Mouse (Mus musculus) urinary bladder, postnatal 14 days (tissue): ENCODE measurements around the gene Cdpf1.
A peak's percentile ranks its signal among the peaks of the same experiment; 100 is the strongest.
"Not testable (repeated sequence)": the region's sequence is repeated elsewhere in the genome, so short reads cannot be mapped to it uniquely, and the experiment has no call there.

Source experiments
- DNase-seq: peaks from one replicate; pipeline ENCODE4 v3.0.0; 2021; ENCODE audit warnings: low spot score

The Cdpf1 gene

DNA sequence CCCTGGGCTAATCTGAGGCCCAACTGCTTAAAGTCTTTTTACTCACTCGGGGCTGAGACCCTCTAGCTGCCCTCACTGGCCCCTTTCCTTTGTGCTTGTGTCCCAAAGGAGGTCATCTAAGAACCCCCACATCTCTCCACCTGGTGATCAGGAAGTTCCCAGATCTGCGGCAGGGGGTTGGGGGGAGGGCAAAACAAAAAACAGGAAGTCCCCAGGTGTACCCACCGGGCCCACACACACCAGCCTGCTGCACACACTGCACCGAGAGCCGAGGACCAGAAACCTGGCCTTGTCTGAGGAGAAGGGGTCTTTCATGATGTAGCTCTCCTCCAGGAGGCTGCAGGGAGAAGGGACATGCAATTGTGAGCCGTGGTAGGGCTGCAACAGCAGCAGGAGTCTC is 3.5 kb downstream of the Cdpf1 start:
- DNase-seq = no peak

DNA sequence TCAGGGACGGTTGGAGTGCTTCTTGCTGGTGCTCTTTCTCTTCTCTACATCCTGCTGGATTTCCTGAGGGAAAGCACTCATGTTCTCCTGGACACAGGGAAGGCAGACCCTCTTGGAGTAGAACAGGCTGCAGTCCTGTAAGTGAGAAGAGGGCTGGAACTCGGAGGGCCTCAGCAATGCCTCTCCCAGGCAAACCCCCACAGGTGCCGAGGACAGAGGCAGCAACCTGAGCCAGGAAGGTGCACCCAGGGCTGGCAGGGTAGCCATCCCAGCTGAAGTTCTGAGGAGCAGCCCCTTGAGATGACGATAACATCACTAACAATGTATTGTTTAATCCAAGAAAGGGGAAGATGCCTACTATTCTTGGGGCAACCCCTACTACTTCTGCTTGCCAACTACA is 4.1 kb downstream of the Cdpf1 start:
- no peak for DNase-seq

DNA sequence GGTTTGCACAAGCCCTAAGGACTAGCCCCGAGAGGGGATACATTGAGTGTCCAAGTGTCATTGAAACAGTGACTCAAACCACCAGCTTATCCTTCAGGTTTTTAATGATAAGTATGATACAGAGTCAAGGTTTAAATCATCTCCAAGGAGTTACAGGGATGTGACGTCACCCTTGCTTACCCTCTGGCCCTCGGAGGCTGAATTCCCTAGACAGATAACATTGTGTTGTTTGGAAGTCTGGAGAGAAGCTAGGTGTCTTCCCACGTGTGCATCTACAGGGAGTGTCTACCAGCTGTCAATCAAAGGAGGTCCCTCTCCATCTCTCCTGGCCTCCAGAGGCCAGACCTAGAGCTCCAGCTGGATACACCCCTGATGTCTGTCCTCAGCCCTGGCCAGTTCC is 4.6 kb downstream of the Cdpf1 start:
- DNase-seq = no peak

DNA sequence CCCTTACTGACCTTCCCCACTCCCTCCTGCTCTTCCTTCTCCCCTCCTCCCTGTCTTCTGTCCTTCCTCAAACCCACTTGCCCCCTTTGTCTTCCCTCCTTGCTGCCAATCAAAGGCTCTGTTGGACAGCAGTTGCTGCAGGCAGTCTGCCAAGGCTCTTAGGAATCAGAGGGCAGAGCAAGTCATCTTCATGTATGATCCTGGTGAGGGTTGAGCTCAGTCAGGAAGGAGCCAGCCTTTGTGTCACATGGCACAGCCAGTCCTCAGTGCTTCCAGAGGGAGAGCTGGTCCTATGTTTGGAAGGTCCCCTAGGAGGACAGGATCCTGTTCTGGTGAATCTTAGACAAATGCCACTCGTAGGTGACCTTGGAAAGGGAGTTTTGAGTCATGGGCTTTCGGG is 8.6 kb downstream of the Cdpf1 start:
- DNase-seq = no peak

DNA sequence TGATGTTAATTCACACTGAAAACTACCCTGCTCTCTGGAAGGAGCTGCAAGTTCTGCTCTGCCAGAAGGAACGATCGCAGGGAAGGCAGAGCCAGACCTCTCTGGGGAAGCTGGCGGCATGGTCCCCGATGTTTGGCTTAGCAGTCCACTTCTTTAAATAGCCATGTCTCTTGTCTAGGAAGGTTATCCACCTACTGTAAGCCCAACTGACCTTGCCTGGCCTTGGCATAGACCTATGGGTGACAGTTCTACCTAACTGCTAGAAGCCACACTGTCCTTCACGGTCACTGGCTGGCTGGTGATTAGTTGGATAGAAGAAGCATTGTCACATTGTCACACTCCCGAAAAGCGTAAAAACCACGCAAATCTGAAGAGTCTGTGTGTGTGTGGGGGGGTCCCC is 12.8 kb downstream of the Cdpf1 start:
- no peak for DNase-seq

DNA sequence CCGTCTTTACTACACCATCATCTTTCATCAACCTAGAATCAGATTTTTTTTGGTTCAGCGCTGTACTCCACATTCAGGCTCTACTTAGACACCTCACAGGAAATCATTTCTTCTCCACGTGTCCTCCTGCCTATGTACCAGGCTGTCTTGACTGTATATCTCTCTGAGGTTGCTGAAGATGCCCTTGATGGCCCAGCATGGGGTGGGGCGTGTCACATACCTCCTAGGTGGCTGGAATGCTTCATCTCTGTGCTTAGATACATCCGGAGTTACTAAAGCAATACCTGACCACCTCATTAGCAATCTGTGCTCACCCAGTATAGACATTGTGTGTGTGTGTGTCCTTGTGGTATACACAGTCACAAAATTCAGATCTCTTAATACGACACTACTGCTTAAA is 16.0 kb downstream of the Cdpf1 start:
- DNase-seq = no peak

DNA sequence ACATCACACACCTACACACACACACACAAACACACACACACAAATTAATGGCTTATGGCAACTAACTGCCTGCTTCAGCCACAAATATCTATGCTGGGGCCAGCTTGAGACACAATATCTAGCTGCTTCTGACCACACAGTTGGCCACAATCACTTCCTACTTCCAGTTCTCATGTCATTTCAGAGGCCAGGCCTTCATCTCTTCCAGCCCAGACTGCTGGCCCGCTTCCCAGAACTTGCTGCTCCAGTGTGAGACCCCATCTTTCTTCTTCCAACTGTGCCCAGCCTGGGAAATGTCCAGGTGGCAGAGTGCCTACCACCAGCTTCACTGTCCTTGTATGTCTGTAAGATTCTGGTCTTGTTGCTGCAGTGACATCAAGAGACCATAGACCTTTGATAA is 18.7 kb downstream of the Cdpf1 start:
- DNase-seq = peak; percentile 24

DNA sequence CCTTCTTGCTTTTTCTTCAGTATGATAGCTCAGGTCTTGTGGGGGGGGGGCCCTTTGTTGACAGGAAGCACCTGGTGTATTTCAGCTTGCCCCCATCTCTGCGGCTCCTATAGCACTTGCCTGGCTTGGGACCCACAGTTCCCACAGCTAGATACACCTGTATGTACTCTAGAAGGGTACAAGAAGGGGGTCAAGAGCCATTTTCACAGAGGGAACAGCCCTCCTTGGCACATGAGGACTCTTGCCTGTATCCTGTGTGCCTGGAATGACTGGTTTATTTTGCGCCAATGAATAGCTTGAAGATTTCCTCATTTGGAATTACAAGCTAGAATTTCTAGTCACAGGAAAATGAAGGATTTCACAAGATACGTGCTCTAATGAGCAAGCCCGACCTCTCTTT is 20.0 kb downstream of the Cdpf1 start:
- no peak for DNase-seq

DNA sequence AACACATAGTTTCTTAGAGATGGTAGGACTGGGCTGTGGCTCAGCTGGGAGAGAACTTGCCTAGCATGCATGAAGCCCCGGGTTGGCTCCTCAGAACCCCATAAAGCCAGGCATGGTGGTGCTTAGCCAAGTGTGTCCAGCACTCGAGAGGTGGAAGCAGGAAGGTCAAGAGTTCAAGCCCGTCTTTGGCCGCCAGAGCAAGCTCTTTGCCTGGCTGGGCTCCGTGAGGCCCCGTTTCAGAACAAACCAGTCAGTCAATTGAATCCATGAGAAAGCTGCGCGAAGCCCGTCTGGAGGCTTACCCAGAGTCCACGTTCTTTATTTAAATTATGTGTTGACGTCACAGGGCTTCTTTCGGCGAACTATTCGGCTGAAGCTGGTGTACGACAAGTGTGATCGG is 22.9 kb downstream of the Cdpf1 start:
- DNase-seq = no peak

DNA sequence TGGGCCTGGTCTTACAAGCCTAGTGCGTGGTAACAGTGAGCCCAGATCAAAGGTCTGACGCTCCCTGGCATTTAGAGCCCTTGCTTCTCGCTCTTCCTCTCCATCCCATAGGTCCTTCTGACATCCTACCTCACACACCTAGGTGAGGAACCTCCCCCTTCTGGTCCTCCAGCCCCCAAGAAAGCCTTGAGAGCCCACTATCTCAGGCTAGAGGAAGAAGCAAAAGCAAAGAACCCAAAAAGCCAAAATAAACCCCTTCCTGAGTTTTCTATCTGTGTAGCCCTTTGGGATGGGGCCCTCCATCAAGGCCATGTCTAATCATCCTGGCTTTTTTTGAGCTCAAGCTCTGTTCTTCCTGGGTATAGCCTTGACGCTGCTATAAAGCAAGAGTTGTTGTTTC is 23.4 kb downstream of the Cdpf1 start:
- DNase-seq = no peak

DNA sequence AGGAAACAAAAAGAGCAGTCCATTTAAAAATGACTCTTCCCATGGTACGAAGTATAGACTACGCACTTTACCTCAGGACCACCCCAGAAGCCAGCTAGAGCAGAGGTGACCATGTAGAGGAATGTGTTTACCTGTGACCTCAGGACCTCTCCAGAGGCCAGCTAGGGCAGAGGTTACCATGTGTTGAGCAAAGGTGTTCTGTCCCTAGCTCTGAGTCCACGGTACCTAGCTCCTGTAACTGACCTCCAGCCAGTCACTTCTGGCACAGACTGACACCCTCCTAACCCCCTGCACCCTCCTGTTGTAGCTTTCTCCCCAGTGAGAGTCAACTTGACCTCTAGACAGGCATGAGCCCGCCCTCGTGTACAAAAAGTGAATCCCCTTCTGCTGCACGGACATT is 24.0 kb downstream of the Cdpf1 start:
- no peak for DNase-seq

DNA sequence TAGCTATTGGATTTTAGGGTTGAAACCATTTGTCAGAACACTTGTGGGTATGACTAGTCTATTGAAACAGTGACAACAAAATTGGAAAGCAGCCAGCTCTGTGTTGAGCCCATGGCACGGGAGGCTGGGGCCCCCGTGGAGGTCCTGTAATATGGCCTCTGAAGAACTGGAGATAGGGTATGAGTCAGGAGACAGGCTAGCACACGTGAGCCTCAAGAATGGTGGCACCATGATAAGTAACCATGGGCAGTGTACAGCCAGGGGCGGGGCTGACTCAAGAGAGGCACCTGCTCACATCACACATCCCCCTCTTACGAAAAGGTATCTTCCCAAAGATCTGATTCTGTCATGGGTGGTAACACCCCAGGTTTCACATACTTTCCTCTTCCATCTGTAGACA is 24.8 kb downstream of the Cdpf1 start:
- peak; percentile 23 for DNase-seq

DNA sequence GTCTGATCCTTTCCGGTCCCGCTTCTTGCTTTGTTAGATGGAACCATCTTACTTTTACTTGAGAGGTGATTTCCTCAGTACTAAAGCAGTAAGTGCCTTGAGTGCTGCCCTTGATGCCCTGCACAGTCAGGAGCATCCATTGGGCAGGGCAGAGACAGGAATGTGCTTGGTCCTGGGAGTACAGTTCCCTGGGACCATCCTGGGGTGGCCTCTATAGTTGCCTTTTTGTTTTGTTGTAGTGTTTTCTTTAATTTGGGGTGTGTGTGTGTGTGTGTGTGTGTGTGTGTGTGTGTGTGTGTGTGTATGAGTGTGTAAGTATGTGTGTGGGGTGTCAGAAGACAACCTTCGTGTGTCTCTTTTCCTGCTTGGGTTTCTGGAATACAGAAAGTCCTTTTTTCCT is 27.2 kb downstream of the Cdpf1 start:
- DNase-seq = no peak

DNA sequence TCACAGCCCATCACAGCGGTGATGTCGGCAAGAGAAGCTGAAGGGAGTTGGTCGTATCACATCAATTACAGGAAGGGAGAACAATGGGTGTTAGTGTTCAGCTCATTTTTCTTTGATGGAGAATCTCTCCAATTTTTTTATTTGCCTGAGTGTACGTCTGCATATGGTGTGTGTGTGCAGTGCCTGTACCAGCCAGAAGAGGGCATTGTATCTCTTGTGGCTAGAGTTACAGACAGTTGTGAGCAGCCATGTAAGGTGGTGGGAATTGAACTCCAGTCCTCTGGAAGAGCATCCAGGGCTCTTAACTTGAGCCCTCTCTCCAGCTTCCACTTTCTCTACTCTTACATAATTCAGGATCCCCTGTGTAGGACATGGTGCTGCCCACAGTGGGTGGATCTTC is 28.4 kb downstream of the Cdpf1 start:
- no peak for DNase-seq

DNA sequence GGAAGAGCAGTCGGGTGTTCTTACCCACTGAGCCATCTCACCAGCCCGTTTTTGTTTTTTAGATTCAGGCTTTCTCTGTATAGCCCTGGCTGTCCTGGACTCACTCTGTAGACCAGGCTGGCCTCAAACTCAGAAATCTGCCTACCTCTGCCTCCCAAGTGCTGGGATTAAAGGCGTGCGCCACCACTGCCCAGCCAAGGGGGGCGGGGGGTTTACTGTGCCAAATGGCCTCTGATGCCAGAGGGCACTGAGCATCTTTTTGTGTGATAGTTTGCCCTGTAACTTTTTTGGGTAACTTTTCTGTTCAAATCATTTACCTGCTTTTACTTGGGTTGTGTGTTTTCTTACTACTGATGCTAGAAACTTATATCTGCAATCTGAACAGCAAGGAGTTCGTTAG is 32.6 kb downstream of the Cdpf1 start:
- not testable (repeated sequence) for DNase-seq

DNA sequence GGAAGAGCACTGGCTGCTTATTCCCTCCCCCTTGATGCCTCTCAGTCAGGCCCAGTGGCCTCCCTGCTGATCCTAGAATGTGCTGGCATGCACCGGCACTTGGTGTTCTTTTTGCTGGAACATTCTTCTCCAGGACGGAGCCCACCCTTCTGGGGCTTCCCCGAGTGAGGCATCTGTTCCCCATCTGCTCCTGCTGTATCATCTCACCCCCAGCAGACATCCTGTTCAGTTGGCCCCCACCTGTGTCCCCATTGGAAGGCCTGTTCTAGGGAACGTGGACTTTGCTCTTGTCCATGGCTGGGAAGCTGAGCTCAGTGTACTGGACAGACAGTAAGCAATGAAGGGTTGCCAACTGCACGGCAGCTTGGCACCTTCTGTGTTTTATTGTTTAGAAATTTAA is 34.7 kb downstream of the Cdpf1 start:
- DNase-seq = no peak

DNA sequence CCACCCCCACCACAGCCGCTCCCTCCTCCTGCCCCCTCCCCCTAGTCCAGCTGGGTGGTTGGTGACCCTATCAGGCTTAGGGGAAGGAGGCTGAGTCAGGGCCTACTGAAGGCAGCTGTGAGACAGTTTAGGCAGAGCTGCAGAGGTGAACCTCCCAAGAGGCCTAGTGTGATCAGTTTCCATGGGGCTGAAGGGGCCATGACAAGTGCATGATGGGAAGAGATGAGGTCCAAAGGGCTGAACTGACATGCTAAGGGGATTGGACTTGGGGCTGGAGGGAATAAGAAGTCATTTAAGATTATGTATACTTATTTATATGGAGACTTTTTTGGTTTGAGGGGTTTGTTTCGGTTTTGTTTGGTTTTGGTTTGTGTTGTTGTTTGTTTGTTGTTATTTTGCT is 35.3 kb downstream of the Cdpf1 start:
- no peak for DNase-seq

DNA sequence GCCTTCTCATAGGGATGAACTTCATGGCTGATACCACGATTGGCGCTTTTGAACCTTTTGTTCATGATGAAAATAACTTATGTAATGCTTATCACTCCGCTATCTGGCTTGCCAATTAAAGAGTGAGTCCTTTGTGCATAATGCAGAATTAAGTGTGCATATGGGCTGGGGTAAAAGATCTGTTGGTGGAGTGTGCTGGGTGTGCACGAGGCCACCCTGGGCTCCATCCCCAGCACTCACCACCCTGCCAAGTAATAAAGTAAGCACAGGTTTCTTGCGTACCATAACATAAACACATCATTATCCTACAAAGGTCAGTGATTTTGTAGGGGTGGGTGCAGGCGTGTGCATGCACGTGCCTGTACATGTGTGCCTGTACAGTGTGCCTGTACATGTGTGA is 36.5 kb downstream of the Cdpf1 start:
- DNase-seq = no peak

DNA sequence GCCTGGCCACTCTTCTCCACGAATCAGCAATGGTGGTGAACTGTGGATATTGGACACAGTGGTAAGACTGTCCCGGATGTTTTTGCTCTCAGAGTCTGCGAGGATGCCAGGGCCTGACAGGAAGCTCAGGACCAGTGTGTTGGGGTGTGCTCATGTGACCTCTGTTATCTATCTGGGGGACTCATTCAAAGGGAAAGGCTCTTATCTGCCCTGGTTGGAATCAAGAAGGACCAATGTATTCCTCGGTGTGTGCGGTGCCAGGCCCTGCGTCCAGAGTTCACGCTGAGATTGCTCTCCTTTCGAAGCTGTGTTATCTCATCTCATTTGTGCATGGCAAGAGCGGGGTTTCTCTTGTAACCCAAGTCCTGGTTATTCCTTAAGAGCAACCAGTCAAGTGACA is 37.1 kb downstream of the Cdpf1 start:
- no peak for DNase-seq

DNA sequence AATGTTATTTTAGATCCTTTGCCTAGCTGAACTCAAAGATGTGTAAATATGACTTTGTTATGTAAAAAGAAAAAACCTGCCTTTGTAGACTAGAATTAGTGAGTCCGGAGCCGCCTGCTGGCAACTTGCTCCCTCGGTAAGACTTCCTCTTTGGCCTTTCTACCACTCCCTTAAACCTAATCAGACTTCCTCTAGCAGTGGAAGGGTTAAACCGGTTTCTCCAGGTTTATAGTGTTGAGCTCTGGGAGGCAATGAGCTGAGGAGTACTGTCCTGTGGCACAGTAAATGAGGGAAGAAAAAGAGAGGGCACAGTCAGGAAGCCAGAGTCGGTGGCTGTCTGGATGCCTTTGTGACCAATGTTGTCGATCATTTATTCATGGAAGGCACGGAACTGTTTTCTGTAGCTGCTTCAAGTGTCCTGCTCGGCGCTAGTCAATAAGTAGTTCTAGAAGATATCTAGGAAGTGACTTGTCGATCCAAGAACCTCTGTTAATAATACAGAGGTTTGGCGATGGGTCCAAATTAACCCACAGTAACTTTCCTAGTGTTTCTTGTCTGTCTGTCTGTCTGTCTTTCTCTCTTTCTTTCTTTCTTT is 39.3 kb downstream of the Cdpf1 start:
- DNase-seq = peak; percentile 35

DNA sequence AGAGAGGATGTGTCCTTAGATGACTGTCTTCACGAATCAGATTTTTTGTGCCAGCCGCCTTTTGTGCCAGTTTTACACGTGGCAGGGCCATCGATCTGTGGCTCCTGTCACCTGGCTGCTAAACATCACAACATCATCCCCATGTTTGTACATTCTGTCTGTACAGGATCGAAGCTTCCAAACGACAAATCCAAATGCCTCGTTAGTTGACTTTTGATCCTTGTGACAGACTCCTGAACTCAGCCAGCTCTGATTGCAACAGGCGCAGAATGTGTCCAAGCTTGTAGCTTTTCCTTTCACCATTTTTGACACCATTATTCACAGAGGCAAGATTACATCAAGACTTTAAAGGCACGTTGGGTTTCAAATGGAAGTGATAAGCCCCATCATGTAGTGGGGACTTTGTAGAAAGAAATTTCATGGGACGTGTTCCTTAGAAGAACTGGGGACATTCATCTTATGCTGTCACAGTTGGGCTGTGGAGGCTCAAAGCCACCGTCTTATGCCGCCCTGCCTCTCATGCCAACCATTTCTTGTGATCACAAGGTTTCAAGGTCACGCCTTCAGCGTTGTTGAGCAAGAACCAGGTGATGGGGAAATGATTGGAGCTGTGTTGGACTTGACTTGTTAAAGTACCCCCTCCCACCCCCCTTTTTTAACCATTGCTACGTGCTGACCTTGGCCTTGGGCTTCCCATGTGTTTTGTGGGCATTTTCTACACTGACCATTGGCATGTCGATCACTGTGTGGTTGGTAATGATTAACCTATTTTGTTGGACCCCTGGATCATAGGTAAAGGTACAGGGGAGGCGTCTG is 40.0 kb downstream of the Cdpf1 start:
- peak; percentile 14 for DNase-seq

DNA sequence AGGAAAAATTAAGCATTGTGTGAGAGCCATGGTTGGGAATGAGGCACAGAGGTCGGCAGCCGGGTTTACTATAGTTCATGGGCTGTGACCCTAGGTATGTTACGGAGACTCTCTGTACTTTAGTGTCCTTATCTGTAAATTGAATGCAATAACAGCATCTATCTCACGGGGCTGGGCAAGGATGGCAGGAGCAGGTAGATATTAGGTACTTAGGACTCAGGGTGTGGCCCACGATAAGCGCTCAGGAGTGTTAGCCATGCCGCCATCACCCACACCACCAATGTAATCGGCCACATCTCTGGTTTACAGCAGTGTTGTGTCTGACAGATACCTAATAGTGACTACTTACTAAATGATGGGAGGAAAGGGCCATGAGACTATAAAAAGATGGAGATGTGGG is 42.5 kb downstream of the Cdpf1 start:
- no peak for DNase-seq

DNA sequence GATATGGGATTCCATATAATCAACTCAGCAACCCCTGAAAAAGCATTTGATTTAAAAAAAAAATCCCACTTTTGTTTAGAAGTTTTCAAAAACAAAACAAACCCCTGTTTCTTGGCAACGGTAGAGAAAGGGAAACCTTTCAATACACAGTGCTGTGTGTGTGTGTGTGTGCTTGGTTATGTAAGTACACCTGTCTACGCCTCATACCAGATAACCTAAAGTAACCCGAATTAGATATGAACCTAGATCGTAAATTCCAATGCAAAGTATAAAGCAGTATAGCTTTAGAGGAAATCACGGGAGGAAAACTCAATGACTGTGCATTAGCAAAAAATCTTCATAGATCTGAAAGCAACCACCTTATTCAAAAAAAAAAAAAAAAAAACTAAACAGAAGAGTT is 44.8 kb downstream of the Cdpf1 start:
- DNase-seq = no peak

DNA sequence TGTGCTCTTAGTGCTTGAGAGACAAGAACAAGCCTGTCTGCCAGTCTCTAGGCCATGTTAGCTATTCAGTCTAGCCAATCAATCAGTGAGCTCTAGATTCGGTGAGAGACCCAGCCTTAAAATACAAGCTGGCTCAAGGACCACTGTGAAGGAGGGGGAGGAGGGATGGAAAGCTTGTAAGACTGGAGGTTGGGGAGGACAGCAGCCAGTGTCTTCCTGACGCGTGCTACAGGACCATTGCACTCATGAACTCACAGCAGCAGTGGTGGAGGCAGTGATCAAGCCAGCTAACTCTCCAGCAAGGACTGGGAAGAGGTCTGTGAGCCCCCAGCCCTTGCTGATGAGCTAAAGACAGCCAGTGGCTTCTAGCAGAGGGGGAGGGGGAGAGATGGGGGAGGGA is 46.5 kb downstream of the Cdpf1 start:
- DNase-seq = no peak
